Mouse (Mus musculus): ENCODE data around the gene Dixdc1. TPM values are rescaled to one million over a fixed set of nuclear protein-coding genes. Genes with fewer than 3 reads are reported as not detected.

The Dixdc1 gene
- polyA plus RNA-seq, 1 experiment from 2014 or later, result 2.3 TPM

DNA sequence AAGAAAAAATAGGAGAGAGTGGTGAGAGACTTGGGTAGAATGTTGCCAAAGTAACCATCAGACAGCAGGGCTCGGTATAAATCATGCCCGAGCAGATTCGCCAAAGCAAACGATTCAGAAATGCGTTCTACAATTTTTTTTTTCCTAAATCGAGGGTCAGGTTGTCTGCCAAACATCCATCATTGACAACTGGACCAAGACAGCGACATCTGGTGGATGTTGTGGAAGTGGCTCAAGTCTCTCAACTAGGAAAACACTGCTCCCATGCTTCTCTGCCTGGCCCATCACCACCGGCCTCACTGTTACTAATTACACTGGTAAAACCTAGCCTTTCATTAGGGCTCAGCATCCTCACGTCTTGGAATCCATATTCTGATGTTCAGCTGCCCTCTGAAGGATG lies 4.3 kb downstream of the Dixdc1 start:
- no peak for ATAC-seq (replicated peaks; ENCODE audit: low FRiP score)
- Histone ChIP-seq H3K27me3 (replicated peaks; ENCODE audit: control insufficient read depth, insufficient read depth, low read length) (no peaks in the 10 kb centered on the region), H3K36me3 (ENCODE audit: control insufficient read depth, insufficient read depth, low read length) (no peaks in the 10 kb centered on the region), H3K27ac (ENCODE audit: low read depth, low read length) (no peak overlapping the region), H3K9ac (ENCODE audit: low read depth, low read length) (no peak overlapping the region), H3K9me3 (ENCODE audit: control insufficient read depth, low read length) (no peaks in the 10 kb centered on the region), H3K4me1 (replicated peaks; ENCODE audit: control insufficient read depth, insufficient read depth, low read length) (peaks cover 5% of the 10 kb centered on the region), H3K4me2 (no peak overlapping the region), H3K4me3 (ENCODE audit: low read depth, low read length) (no peak overlapping the region)
- 3% methylated on average over 9 of the region's 9 CpGs for WGBS
- DNase-seq (ENCODE audit: low spot score), result no peak

- Histone ChIP-seq H3K4me2 (no peak overlapping the region), H3K36me3 (ENCODE audit: control insufficient read depth, insufficient read depth, low read length) (no peaks in the 10 kb centered on the region), H3K9ac (ENCODE audit: low read depth, low read length) (no peak overlapping the region), H3K27me3 (replicated peaks; ENCODE audit: control insufficient read depth, insufficient read depth, low read length) (peaks cover 8% of the 10 kb centered on the region), H3K27ac (ENCODE audit: low read depth, low read length) (no peak overlapping the region), H3K9me3 (ENCODE audit: control insufficient read depth, low read length) (no peaks in the 10 kb centered on the region), H3K4me3 (ENCODE audit: low read depth, low read length) (no peak overlapping the region), H3K4me1 (replicated peaks; ENCODE audit: control insufficient read depth, insufficient read depth, low read length) (no peaks in the 10 kb centered on the region; the same call in 1 of the 2 replicates)
- DNase-seq (ENCODE audit: low spot score) (no peak), ATAC-seq (replicated peaks; ENCODE audit: low FRiP score) (no peak)
- 52% methylated on average over 4 of the region's 4 CpGs for WGBS
Observed at GRCm38 (mm10) chr9:50732560-50732959, 6.8 kb downstream of the Dixdc1 start.

DNA sequence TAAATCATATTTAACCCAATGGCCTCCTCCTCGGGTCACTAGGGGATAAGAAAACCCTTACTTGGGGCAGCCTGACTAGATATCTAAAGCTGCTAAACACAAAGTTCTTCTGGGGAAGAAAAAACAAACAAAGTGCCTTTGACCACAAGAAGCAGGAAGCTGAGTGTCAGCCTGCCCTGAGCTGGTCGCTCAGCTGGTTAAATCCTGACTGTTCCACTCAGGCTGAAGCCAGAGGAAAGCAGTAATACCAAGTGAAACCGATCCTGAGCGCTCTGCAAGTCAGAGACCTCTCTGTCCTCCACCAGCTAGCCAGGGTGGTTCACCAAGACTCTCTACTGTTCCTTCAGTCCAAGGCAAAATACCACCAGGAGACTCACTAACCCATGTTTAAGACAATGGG lies 9.7 kb downstream of the Dixdc1 start:
- Histone ChIP-seq H3K36me3 (ENCODE audit: control insufficient read depth, insufficient read depth, low read length) (no peaks in the 10 kb centered on the region), H3K27me3 (replicated peaks; ENCODE audit: control insufficient read depth, insufficient read depth, low read length) (peaks cover 15% of the 10 kb centered on the region), H3K4me1 (replicated peaks; ENCODE audit: control insufficient read depth, insufficient read depth, low read length) (no peaks in the 10 kb centered on the region; the same call in 1 of the 2 replicates), H3K9ac (ENCODE audit: low read depth, low read length) (no peak overlapping the region), H3K4me2 (no peak overlapping the region), H3K4me3 (ENCODE audit: low read depth, low read length) (no peak overlapping the region), H3K27ac (ENCODE audit: low read depth, low read length) (no peak overlapping the region), H3K9me3 (ENCODE audit: control insufficient read depth, low read length) (no peaks in the 10 kb centered on the region)
- ATAC-seq (replicated peaks; ENCODE audit: low FRiP score) (no peak), DNase-seq (ENCODE audit: low spot score) (no peak)
- WGBS, result 38% methylated on average over 4 of the region's 4 CpGs

DNA sequence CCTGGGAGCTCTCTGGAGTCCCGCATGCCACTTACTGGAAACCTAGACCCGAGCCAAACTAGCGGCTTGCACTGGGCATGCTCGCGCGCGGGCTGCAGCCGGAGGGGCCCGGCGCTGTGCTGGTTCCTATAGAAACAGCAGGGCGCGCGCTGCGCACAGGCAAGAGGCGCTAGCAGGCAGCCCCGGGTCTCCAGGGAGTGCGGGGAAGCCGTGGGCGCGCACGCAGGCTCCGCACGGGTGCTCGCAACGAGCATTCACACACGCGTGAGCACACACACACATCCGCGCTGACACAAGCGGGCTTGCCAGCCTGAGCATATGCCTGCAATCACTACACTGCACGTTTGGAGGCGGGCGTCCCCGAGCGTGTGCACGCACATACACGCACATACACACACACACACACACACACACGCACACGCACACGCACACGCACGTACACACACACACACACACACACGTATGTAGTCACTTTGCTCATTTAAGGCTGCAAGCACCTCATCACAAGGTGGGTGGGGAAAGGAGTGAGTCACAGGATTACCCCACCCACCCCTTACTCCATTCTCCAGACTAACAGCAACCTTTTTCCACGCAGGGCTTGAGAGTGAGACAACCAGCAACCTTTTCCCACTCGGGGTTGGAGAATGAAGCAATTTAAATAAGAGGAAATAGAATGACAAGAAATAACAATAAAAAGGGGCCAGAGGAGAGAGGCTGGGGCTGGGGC lies 11.2 kb downstream of the Dixdc1 start:
- under 1% methylated on average over 45 of the region's 45 CpGs for WGBS
- ATAC-seq (replicated peaks; ENCODE audit: low FRiP score), result peak; percentile 73
- Histone ChIP-seq H3K4me1 (replicated peaks; ENCODE audit: control insufficient read depth, insufficient read depth, low read length) (no peaks in the 10 kb centered on the region; the same call in 1 of the 2 replicates), H3K9ac (ENCODE audit: low read depth, low read length) (peak overlapping the region; percentile 44), H3K27ac (ENCODE audit: low read depth, low read length) (no peak overlapping the region), H3K4me3 (ENCODE audit: low read depth, low read length) (peak overlapping the region; percentile 56), H3K9me3 (ENCODE audit: control insufficient read depth, low read length) (no peaks in the 10 kb centered on the region), H3K27me3 (replicated peaks; ENCODE audit: control insufficient read depth, insufficient read depth, low read length) (peaks cover 15% of the 10 kb centered on the region), H3K4me2 (peak overlapping the region; percentile 82), H3K36me3 (ENCODE audit: control insufficient read depth, insufficient read depth, low read length) (no peaks in the 10 kb centered on the region)
- no peak for DNase-seq (ENCODE audit: low spot score)

- DNase-seq (ENCODE audit: low spot score), result peak; percentile 74
Observed at GRCm38 (mm10) chr9:50727171-50727924, 12.0 kb downstream of the Dixdc1 start.

GRCm38 (mm10) chr9:50725921-50726590 lies 13.3 kb downstream of the Dixdc1 start:
- Histone ChIP-seq H3K9me3 (ENCODE audit: control insufficient read depth, low read length) (no peaks in the 10 kb centered on the region), H3K4me3 (ENCODE audit: low read depth, low read length) (no peak overlapping the region), H3K27me3 (replicated peaks; ENCODE audit: control insufficient read depth, insufficient read depth, low read length) (peaks cover 15% of the 10 kb centered on the region), H3K4me2 (no peak overlapping the region), H3K9ac (ENCODE audit: low read depth, low read length) (no peak overlapping the region), H3K27ac (ENCODE audit: low read depth, low read length) (no peak overlapping the region), H3K36me3 (ENCODE audit: control insufficient read depth, insufficient read depth, low read length) (no peaks in the 10 kb centered on the region), H3K4me1 (replicated peaks; ENCODE audit: control insufficient read depth, insufficient read depth, low read length) (peaks cover 2% of the 10 kb centered on the region; the same call in 1 of the 2 replicates)
- ATAC-seq (replicated peaks; ENCODE audit: low FRiP score), result no peak
- WGBS, result 68% methylated on average over 8 of the region's 8 CpGs
- DNase-seq (ENCODE audit: low spot score), result no peak

More at GRCm38 (mm10) chr9:50727171-50727924, 12.0 kb downstream of the Dixdc1 start:
- peak overlapping the region; percentile 44 for H3K9ac ChIP-seq (ENCODE audit: low read depth, low read length)
- H3K27ac ChIP-seq (ENCODE audit: low read depth, low read length), result no peak overlapping the region
- 0 out of 2 replicates have a peak, but pooled peaks have one; percentile 12 for ATAC-seq (replicated peaks; ENCODE audit: low FRiP score)
- 14% methylated on average over 30 of the region's 30 CpGs for WGBS
- no peaks in the 10 kb centered on the region; the same call in 1 of the 2 replicates for H3K4me1 ChIP-seq (replicated peaks; ENCODE audit: control insufficient read depth, insufficient read depth, low read length)
- peak overlapping the region; percentile 82 for H3K4me2 ChIP-seq
- H3K9me3 ChIP-seq (ENCODE audit: control insufficient read depth, low read length), result no peaks in the 10 kb centered on the region
- H3K27me3 ChIP-seq (replicated peaks; ENCODE audit: control insufficient read depth, insufficient read depth, low read length), result peaks cover 15% of the 10 kb centered on the region
- peak overlapping the region; percentile 56 for H3K4me3 ChIP-seq (ENCODE audit: low read depth, low read length)
- no peaks in the 10 kb centered on the region for H3K36me3 ChIP-seq (ENCODE audit: control insufficient read depth, insufficient read depth, low read length)

- no peak overlapping the region for H3K4me3 ChIP-seq (ENCODE audit: low read depth, low read length)
- no peak overlapping the region for H3K9ac ChIP-seq (ENCODE audit: low read depth, low read length)
- no peaks in the 10 kb centered on the region for H3K9me3 ChIP-seq (ENCODE audit: control insufficient read depth, low read length)
- ATAC-seq (replicated peaks; ENCODE audit: low FRiP score) (no peak), DNase-seq (ENCODE audit: low spot score) (no peak)
- peaks cover 15% of the 10 kb centered on the region for H3K27me3 ChIP-seq (replicated peaks; ENCODE audit: control insufficient read depth, insufficient read depth, low read length)
- H3K36me3 ChIP-seq (ENCODE audit: control insufficient read depth, insufficient read depth, low read length), result no peaks in the 10 kb centered on the region
- H3K4me1 ChIP-seq (replicated peaks; ENCODE audit: control insufficient read depth, insufficient read depth, low read length), result peaks cover 4% of the 10 kb centered on the region; the same call in 1 of the 2 replicates
- no peak overlapping the region for H3K4me2 ChIP-seq
- no peak overlapping the region for H3K27ac ChIP-seq (ENCODE audit: low read depth, low read length)
- WGBS, result 47% methylated on average over 3 of the region's 3 CpGs
Observed at GRCm38 (mm10) chr9:50724661-50725330, 14.5 kb downstream of the Dixdc1 start.

DNA sequence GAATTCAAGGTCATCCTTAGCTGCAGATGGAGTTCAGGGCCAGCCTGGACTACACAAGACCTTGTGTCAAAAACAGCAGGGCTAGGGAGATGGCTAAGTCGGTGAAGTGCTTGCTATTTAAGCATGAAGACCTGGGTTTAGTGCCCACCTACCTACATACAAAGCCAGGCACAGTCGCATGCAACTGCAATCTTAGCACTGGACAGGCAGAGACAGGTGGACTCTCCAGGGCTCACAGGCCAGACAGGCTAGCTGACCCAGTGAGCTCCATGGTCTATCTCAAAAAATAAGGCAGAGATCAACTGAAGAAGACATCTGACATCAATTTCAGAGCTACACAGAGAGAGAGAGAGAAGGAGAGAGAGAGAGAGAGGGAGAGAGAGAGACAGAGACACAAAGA lies 15.2 kb downstream of the Dixdc1 start:
- no peaks in the 10 kb centered on the region for H3K36me3 ChIP-seq (ENCODE audit: control insufficient read depth, insufficient read depth, low read length)
- H3K4me2 ChIP-seq, result no peak overlapping the region
- ATAC-seq (replicated peaks; ENCODE audit: low FRiP score) (no peak), DNase-seq (ENCODE audit: low spot score) (no peak)
- H3K4me1 ChIP-seq (replicated peaks; ENCODE audit: control insufficient read depth, insufficient read depth, low read length), result peaks cover 4% of the 10 kb centered on the region; the same call in 1 of the 2 replicates
- no peak overlapping the region for H3K4me3 ChIP-seq (ENCODE audit: low read depth, low read length)
- H3K27me3 ChIP-seq (replicated peaks; ENCODE audit: control insufficient read depth, insufficient read depth, low read length), result peaks cover 15% of the 10 kb centered on the region
- no peaks in the 10 kb centered on the region for H3K9me3 ChIP-seq (ENCODE audit: control insufficient read depth, low read length)
- WGBS, result 80% methylated on average over 2 of the region's 2 CpGs
- no peak overlapping the region for H3K27ac ChIP-seq (ENCODE audit: low read depth, low read length)
- H3K9ac ChIP-seq (ENCODE audit: low read depth, low read length), result no peak overlapping the region
